Mouse (Mus musculus) telencephalon, adult 2 months (tissue): ENCODE measurements around the gene Ercc1.

Experiments
- DNase-seq: peaks from one replicate; pipeline ENCODE4 v3.0.0-alpha.2; 2011; ENCODE audit warnings: low read depth, low spot score

Gene Ercc1

GRCm38 (mm10) chr7:19337122-19337521, 7.5 kb upstream of the Ercc1 start:
- no peak for DNase-seq

GRCm38 (mm10) chr7:19338060-19338459, 6.5 kb upstream of the Ercc1 start:
- DNase-seq: no peak

GRCm38 (mm10) chr7:19338596-19338995, 6.0 kb upstream of the Ercc1 start:
- DNase-seq: no peak

- DNase-seq: no peak
Measured at GRCm38 (mm10) chr7:19341250-19341649, 3.3 kb upstream of the Ercc1 start.

GRCm38 (mm10) chr7:19341761-19342409, 2.7 kb upstream of the Ercc1 start:
- no peak for DNase-seq

GRCm38 (mm10) chr7:19342481-19343027, 2.0 kb upstream of the Ercc1 start:
- peak; percentile 49 for DNase-seq

- DNase-seq: no peak
Measured at GRCm38 (mm10) chr7:19343210-19343808, 1.3 kb upstream of the Ercc1 start.

GRCm38 (mm10) chr7:19344938-19345471, 427 bp downstream of the Ercc1 start:
- DNase-seq: peak; percentile 96

GRCm38 (mm10) chr7:19349188-19349915, 4.8 kb downstream of the Ercc1 start:
- no peak for DNase-seq

GRCm38 (mm10) chr7:19350221-19350620, 5.6 kb downstream of the Ercc1 start:
- DNase-seq: no peak

GRCm38 (mm10) chr7:19354991-19355390, 10.4 kb downstream of the Ercc1 start:
- DNase-seq: no peak

- no peak for DNase-seq
Measured at GRCm38 (mm10) chr7:19356311-19356710, 11.7 kb downstream of the Ercc1 start.

GRCm38 (mm10) chr7:19357381-19358375, 13.1 kb downstream of the Ercc1 start:
- DNase-seq: no peak

- DNase-seq: no peak
Measured at GRCm38 (mm10) chr7:19358634-19359033, 14.1 kb downstream of the Ercc1 start.

- peak; percentile 93 for DNase-seq
Measured at GRCm38 (mm10) chr7:19359299-19359891, 14.8 kb downstream of the Ercc1 start, which contains the start of the genes Cd3eap and Ppp1r13l. Gene Cd3eap, minus strand, starts transcription at chr7:19359483. Gene Ppp1r13l, plus strand, starts transcription at chr7:19359749.

- DNase-seq: no peak
Measured at GRCm38 (mm10) chr7:19359892-19360641, 15.5 kb downstream of the Ercc1 start.

GRCm38 (mm10) chr7:19360944-19361343, 16.4 kb downstream of the Ercc1 start:
- peak; percentile 90 for DNase-seq

GRCm38 (mm10) chr7:19361720-19362119, 17.1 kb downstream of the Ercc1 start:
- DNase-seq: no peak

- DNase-seq: no peak
Measured at GRCm38 (mm10) chr7:19362276-19362675, 17.7 kb downstream of the Ercc1 start.

GRCm38 (mm10) chr7:19363881-19364280, 19.3 kb downstream of the Ercc1 start:
- no peak for DNase-seq
